Mouse (Mus musculus): ENCODE data around the gene Crip1.

Crip1 gene

GRCm38 (mm10) chr12:113146112-113147057 is at the start of gene Crip1:
Crip1 (plus strand) TSS chr12:113146316.
- peak; percentile 89 to 92 for DNase-seq

DNA sequence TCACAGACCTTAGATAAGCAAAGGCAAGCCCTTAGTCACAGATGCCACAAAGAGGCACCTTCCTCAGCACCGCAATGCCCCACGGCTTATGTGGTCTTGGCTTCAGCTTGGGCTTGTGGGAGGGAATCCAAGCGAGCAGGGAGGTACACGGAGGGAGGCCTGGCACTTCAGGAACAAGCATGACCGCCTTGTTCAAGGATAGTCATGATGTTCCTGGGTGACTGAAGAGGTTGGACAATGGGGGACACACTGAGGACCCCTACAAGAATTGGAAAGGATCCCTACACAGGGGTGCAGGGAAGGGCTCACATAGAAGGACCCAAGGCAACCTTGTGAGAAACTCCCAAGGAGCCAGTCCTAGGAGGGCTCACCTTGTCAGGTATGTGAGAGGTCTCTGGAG is 49.1 kb upstream of the Crip1 start:
- DNase-seq = no peak

- peak; percentile 28 to 45 for DNase-seq
Measured at GRCm38 (mm10) chr12:113097749-113098281, 48.3 kb upstream of the Crip1 start, which contains the start of gene Mta1. Mta1 (plus strand) TSS chr12:113098278.

DNA sequence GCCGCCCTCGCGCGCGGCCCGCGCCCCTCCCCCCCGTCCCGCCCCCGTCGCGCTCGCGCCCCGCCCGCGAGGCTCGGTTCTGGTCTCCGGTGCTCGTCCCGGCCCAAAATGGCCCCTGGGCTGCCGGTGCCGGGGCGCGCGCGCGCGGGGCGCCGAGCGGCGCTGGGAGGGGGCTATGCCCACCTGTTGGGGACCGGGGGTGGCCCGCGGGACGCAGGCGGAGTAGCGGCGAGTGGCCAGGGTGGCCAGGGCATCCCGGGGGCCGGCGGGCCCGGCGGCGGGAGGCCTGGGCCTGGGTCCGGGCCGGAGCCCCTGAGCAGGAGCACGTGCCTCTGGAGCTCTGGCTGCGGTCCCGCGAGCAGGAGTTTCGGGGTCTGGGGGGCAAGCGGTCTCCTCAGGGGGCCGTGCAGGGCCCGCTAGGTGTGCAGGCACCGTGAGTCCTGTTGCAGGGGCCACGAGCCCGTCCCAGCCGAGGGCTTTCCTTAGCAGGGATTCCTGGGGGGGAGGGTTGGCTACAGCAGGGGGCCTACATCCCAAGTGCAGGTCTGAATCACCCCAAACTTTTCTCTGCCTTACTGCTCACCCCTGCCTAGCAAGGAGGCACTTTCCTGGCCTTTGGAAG is 47.5 kb upstream of the Crip1 start:
- no peak for DNase-seq

DNA sequence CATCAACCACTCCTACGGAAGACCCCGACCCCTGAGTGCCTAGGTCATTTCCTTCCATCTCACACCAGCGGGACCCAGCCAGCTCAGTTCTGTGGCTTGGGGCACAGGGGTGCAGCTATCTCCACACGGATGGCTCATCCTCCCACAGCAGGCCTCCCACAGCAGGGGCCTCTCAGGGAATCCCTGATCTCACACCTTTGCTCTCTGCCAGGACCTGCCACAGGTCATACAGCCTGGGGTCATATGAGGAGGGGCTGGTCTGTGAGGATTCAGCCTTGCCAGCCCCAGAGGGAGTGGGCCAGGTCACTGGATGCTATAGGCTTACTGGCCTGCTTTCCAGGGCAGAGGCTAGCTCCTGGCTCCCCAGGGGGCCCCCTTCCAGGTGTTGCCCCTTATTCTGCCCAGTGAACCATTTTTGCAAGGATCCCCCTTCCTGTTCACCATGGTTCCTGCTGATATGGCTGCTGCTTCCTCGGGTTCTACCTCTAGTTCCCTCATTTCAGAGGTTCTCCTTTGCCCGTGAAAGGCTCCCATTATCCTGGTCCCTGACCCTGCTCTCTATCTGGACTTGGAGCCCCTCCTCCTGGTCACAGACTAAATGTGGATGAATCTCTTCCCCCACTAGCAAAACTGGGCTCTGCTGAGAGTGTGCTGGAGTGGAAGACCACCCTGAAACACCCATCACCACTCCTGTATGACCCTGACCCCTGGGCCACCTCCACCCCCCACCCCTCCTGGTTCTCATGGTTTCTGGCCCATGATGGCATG is 46.5 kb upstream of the Crip1 start:
- DNase-seq = no peak

DNA sequence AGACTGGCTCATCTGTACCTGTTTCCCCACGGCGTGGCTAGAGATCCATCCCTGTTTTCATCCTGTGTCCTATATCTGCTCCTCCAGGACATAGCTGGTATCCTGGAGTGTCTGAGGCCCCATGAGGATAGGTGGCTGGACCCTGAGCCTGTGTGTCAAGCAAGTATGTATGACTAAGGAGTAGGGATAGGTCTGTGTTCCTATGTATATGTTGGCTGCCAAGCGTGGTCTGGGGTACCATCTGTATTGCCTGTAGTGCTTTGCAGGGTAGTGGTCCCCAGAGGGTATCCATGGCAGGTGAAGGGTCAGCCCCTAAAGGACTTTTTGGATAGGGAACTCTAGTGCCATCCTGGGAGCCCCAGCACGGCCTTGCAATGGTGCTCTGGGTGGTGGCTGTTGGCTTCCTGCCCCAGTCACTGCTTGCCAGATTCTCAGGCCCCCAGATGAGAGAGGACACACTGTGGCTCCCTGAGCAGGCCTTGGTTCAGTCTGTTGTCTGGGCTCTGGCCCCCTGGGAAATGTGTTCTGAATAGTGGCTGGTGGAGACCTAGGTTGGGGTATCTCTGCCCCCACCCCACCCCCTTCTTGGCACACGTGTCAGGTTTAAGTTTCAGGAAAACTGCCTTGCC is 45.6 kb upstream of the Crip1 start:
- no peak for DNase-seq

GRCm38 (mm10) chr12:113101251-113101960 is 44.7 kb upstream of the Crip1 start:
- no peak for DNase-seq

- peak; percentile 48 to 54 for DNase-seq
Measured at GRCm38 (mm10) chr12:113102461-113102860, 43.7 kb upstream of the Crip1 start.

GRCm38 (mm10) chr12:113103846-113104451 is 42.2 kb upstream of the Crip1 start:
- no peak for DNase-seq

DNA sequence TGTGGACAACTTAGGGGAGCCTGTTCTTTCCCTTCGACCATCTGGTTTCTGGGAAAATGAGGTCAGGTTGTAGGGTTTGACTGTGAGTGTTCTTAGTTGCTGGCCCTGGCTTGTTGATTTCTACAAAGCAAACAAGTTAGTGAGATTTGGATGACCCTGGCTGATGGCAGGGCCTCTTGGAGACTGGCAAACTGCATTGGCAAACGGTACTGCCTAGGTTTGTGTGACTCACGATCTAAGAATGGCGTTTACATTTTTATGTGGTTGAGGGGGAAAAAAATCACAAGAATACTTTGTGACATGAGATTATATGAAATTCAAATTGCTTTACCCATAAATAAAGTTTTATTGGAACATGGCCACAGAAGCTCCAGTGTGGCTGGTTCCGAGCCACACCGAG is 39.7 kb upstream of the Crip1 start:
- DNase-seq = peak; percentile 59 to 74

DNA sequence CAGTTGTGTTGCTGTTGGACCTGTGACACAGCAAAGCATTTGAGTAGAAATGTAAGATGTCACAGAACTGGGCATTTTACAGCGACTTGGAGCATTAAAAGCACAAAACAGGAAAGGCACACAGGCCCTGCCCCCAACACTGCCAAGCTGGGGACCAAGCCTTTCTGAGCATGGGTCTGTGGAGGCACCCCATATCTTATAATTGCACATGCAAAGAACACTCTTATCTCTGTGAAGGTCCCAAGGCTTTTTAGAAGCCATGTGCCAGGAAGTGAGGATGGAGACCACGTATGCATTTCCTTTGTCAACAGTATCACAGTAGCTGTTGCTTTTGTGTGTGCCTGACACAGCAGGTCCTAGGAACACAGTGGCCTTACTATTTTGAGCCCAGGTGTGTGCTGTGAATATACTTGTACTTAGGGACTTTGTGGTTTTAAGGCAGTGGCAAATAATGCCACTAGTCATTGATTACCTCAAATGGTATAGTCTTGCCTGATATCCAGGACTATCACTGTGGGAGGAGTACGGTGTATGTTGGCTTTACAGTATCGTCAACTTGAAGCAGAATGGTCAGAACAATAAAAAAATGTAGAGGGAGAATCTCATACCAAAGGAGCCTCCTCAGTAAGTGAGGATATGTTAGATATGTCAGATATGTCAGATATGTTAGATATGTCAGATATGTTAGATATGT is 38.5 kb upstream of the Crip1 start:
- no peak for DNase-seq

GRCm38 (mm10) chr12:113108528-113109283 is 37.4 kb upstream of the Crip1 start:
- DNase-seq = no peak

DNA sequence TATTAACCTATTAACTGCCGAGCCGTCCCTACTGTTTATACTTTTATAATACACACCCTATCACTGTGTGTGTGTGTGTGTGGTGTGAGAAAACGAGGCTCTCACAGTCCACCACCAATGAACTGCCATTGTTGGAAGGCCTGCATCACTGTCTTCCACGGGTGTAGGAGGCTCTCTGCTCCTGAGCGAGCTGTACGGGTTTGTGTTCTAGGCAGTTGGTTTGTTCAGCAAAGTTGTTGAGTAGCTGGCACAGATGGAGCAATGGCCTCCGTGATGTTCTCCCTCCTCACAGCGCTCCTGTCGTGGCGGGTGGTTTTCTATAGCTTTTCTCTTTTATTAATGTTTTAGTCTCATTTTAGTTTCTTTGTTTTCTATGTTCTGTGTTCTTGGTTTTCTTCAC is 36.3 kb upstream of the Crip1 start:
- DNase-seq = no peak

GRCm38 (mm10) chr12:113114141-113114540 is 32.0 kb upstream of the Crip1 start:
- DNase-seq = no peak

- DNase-seq = no peak
Measured at GRCm38 (mm10) chr12:113114856-113115538, 31.1 kb upstream of the Crip1 start.

DNA sequence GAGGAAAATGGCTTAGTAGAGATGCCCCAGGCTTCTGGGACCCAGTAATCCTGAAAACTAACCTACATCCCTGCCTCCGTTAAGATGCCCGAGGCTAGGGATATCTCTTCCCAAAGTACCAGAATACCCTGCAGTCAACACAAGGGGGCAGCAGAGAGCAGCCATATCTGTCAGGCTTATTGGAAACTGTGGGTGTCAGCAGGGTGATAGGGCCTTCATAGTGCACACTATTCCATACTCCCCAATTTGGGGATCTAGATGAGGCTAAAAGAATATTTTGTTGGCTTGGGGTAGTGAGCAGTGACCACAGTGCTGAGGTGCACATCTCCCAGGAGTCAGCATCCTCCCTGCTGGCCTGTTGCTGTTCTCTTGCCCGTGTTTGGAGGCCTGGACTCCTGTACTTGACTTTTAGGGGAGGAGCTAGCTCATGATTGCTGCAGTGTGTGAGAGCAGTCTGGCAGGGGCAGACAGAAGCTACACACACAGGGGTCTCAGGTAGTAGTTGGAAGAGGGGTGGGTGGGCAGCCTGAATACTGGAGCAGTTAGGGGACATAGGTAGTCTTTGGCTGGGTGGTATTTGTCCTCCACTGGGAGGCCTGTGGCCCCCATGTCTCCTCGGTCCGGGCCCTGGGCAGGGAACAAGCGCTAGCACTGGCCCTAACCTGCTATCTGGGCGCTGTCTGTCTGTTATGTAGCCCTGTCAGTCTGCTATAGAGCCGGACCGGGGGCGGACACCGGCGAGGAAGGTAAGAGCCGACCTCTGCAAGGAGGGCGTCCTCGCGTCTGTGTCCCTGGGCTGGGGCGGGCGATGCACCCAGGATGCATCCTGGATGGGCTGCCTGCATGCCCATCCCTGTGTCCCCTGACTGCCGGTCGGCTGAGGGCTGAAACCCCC is 26.4 kb upstream of the Crip1 start:
- peak; percentile 84 to 89 for DNase-seq

DNA sequence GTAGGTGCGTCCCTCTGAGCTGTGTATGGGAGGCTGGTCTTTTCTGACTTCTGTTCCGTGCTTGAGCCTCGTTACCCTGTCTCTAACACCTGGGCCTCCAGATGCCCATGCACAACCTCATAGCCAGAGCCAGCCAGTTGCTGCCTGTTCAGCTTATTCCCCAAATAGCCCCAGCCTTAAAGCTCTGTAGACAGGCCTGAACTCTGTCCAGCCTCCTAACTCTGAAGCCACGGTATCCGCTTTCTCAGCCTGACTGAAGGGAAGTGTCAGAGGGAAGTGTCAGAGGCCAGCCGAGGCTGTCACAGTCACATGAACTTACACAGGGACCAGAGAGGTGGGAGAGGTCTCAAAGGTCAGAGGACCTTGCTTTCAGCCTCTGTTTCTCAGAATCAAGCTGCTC is 21.4 kb upstream of the Crip1 start:
- no peak for DNase-seq

DNA sequence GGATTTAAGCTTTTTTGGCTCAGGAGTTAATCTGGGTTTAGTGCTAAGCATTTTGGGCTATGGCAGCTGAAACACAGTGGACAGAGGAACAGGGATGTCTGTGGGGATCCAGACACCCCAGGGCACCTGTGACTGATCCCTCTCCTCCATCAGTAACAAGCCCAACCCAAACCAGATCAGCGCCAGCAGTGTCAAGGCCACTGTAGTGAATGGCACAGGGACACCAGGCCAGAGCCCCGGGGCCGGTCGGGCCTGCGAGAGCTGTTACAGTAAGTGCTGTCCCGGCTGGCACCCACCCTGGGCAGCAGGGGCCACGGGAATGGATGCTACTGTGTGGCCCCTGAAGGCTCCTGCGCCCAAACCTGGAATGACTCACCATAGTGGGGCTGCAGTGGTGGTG is 15.4 kb upstream of the Crip1 start:
- no peak for DNase-seq

Data from lung, adult 18-20 months (tissue).